Mouse (Mus musculus): Measurements from ENCODE around the gene Gpr179. TPM values are rescaled to one million over a fixed set of nuclear protein-coding genes. Genes with fewer than 3 reads are reported as not detected.

Gene Gpr179
- polyA plus RNA-seq, 1 experiment from 2014 or later: 0.07 TPM

GRCm38 (mm10) chr11:97350035-97350434 is 1.8 kb downstream of the Gpr179 start:
- Histone ChIP-seq H3K4me1 (peaks cover 28% of the 10 kb centered on the region), H3K4me3 (no peak overlapping the region), H3K27ac (replicated peaks) (peak overlapping the region; percentile 59), H3K36me3 (replicated peaks) (no peaks in the 10 kb centered on the region), H3K27me3 (replicated peaks; ENCODE audit: low read depth, poor library complexity, severe bottlenecking) (0 out of 2 replicates have a peak, but pooled peaks cover 7% of the 10 kb centered on the region), H3K9me3 (no peaks in the 10 kb centered on the region)
- peak; percentile 35 for DNase-seq (ENCODE audit: low spot score)
- WGBS: 24% methylated on average over 2 of the region's 2 CpGs

GRCm38 (mm10) chr11:97347291-97347690 is 4.6 kb downstream of the Gpr179 start:
- no peak overlapping the region for H3K27ac ChIP-seq (replicated peaks)
- 86% methylated on average over 9 of the region's 9 CpGs for WGBS
- no peaks in the 10 kb centered on the region for H3K9me3 ChIP-seq
- no peak overlapping the region for H3K4me3 ChIP-seq
- no peak for DNase-seq (ENCODE audit: low spot score)
- H3K36me3 ChIP-seq (replicated peaks): no peaks in the 10 kb centered on the region
- peaks cover 16% of the 10 kb centered on the region; the same call in 1 of the 2 replicates for H3K27me3 ChIP-seq (replicated peaks; ENCODE audit: low read depth, poor library complexity, severe bottlenecking)
- H3K4me1 ChIP-seq: peaks cover 39% of the 10 kb centered on the region

GRCm38 (mm10) chr11:97346383-97346782 is 5.5 kb downstream of the Gpr179 start:
- Histone ChIP-seq H3K36me3 (replicated peaks) (no peaks in the 10 kb centered on the region), H3K4me3 (no peak overlapping the region), H3K9me3 (no peaks in the 10 kb centered on the region), H3K27ac (replicated peaks) (no peak overlapping the region), H3K4me1 (peaks cover 31% of the 10 kb centered on the region), H3K27me3 (replicated peaks; ENCODE audit: low read depth, poor library complexity, severe bottlenecking) (peaks cover 17% of the 10 kb centered on the region; the same call in 1 of the 2 replicates)
- no peak for DNase-seq (ENCODE audit: low spot score)
- 86% methylated on average over 9 of the region's 9 CpGs for WGBS

GRCm38 (mm10) chr11:97345446-97345845 is 6.4 kb downstream of the Gpr179 start:
- no peak for DNase-seq (ENCODE audit: low spot score)
- Histone ChIP-seq H3K27ac (replicated peaks) (no peak overlapping the region), H3K4me1 (peaks cover 24% of the 10 kb centered on the region), H3K36me3 (replicated peaks) (no peaks in the 10 kb centered on the region), H3K4me3 (no peak overlapping the region), H3K9me3 (no peaks in the 10 kb centered on the region), H3K27me3 (replicated peaks; ENCODE audit: low read depth, poor library complexity, severe bottlenecking) (peaks cover 17% of the 10 kb centered on the region; the same call in 1 of the 2 replicates)
- WGBS: 83% methylated on average over 10 of the region's 10 CpGs

GRCm38 (mm10) chr11:97343619-97344018 is 8.3 kb downstream of the Gpr179 start:
- no peaks in the 10 kb centered on the region for H3K36me3 ChIP-seq (replicated peaks)
- H3K4me1 ChIP-seq: peaks cover 18% of the 10 kb centered on the region
- H3K27ac ChIP-seq (replicated peaks): no peak overlapping the region
- no peaks in the 10 kb centered on the region for H3K9me3 ChIP-seq
- peaks cover 28% of the 10 kb centered on the region for H3K27me3 ChIP-seq (replicated peaks; ENCODE audit: low read depth, poor library complexity, severe bottlenecking)
- WGBS: 24% methylated on average over 17 of the region's 17 CpGs
- DNase-seq (ENCODE audit: low spot score): peak; percentile 32
- H3K4me3 ChIP-seq: 0 out of 2 replicates have a peak overlapping the region, but pooled peaks have one; percentile 28

GRCm38 (mm10) chr11:97343175-97343574 is 8.7 kb downstream of the Gpr179 start:
- no peak overlapping the region for H3K27ac ChIP-seq (replicated peaks)
- WGBS: 34% methylated on average over 8 of the region's 8 CpGs
- peaks cover 33% of the 10 kb centered on the region for H3K27me3 ChIP-seq (replicated peaks; ENCODE audit: low read depth, poor library complexity, severe bottlenecking)
- DNase-seq (ENCODE audit: low spot score): no peak
- H3K36me3 ChIP-seq (replicated peaks): no peaks in the 10 kb centered on the region
- 0 out of 2 replicates have a peak overlapping the region, but pooled peaks have one; percentile 28 for H3K4me3 ChIP-seq
- H3K9me3 ChIP-seq: no peaks in the 10 kb centered on the region
- peaks cover 23% of the 10 kb centered on the region for H3K4me1 ChIP-seq

GRCm38 (mm10) chr11:97338977-97339315 is 12.9 kb downstream of the Gpr179 start:
- Histone ChIP-seq H3K4me1 (peaks cover 56% of the 10 kb centered on the region), H3K36me3 (replicated peaks) (no peaks in the 10 kb centered on the region), H3K9me3 (no peaks in the 10 kb centered on the region), H3K27ac (replicated peaks) (peak overlapping the region; percentile 19; the same call in 1 of the 2 replicates), H3K4me3 (no peak overlapping the region), H3K27me3 (replicated peaks; ENCODE audit: low read depth, poor library complexity, severe bottlenecking) (peaks cover 51% of the 10 kb centered on the region)
- DNase-seq (ENCODE audit: low spot score): no peak
- 44% methylated on average over 17 of the region's 17 CpGs for WGBS

GRCm38 (mm10) chr11:97338302-97338976 is 13.4 kb downstream of the Gpr179 start:
- no peak for DNase-seq (ENCODE audit: low spot score)
- WGBS: 57% methylated on average over 21 of the region's 21 CpGs
- Histone ChIP-seq H3K36me3 (replicated peaks) (no peaks in the 10 kb centered on the region), H3K27ac (replicated peaks) (peak overlapping the region; percentile 19; the same call in 1 of the 2 replicates), H3K27me3 (replicated peaks; ENCODE audit: low read depth, poor library complexity, severe bottlenecking) (peaks cover 51% of the 10 kb centered on the region), H3K4me3 (peak overlapping the region; percentile 2; the same call in 1 of the 2 replicates), H3K9me3 (no peaks in the 10 kb centered on the region), H3K4me1 (peaks cover 54% of the 10 kb centered on the region)

GRCm38 (mm10) chr11:97337363-97337762 is 14.5 kb downstream of the Gpr179 start:
- Histone ChIP-seq H3K36me3 (replicated peaks) (no peaks in the 10 kb centered on the region), H3K4me3 (no peak overlapping the region), H3K9me3 (no peaks in the 10 kb centered on the region), H3K27me3 (replicated peaks; ENCODE audit: low read depth, poor library complexity, severe bottlenecking) (peaks cover 43% of the 10 kb centered on the region), H3K4me1 (peaks cover 57% of the 10 kb centered on the region), H3K27ac (replicated peaks) (no peak overlapping the region)
- WGBS: 82% methylated on average over 12 of the region's 12 CpGs
- DNase-seq (ENCODE audit: low spot score): no peak

- DNase-seq (ENCODE audit: low spot score): no peak
- H3K4me3 ChIP-seq: no peak overlapping the region
- H3K4me1 ChIP-seq: peaks cover 57% of the 10 kb centered on the region
- peaks cover 3% of the 10 kb centered on the region; the same call in 1 of the 2 replicates for H3K36me3 ChIP-seq (replicated peaks)
- H3K27me3 ChIP-seq (replicated peaks; ENCODE audit: low read depth, poor library complexity, severe bottlenecking): peaks cover 42% of the 10 kb centered on the region
- WGBS: 72% methylated on average over 14 of the region's 14 CpGs
- H3K27ac ChIP-seq (replicated peaks): 0 out of 2 replicates have a peak overlapping the region, but pooled peaks have one; percentile 11
- no peaks in the 10 kb centered on the region for H3K9me3 ChIP-seq
Observed at GRCm38 (mm10) chr11:97336751-97337345, 15.0 kb downstream of the Gpr179 start.

GRCm38 (mm10) chr11:97336238-97336637 is 15.6 kb downstream of the Gpr179 start:
- DNase-seq (ENCODE audit: low spot score): no peak
- Histone ChIP-seq H3K9me3 (no peaks in the 10 kb centered on the region), H3K4me1 (peaks cover 57% of the 10 kb centered on the region), H3K36me3 (replicated peaks) (peaks cover 6% of the 10 kb centered on the region; the same call in 1 of the 2 replicates), H3K27ac (replicated peaks) (0 out of 2 replicates have a peak overlapping the region, but pooled peaks have one; percentile 11), H3K4me3 (peak overlapping the region; percentile 6; the same call in 1 of the 2 replicates), H3K27me3 (replicated peaks; ENCODE audit: low read depth, poor library complexity, severe bottlenecking) (peaks cover 42% of the 10 kb centered on the region)
- 51% methylated on average over 6 of the region's 6 CpGs for WGBS

- 81% methylated on average over 9 of the region's 9 CpGs for WGBS
Observed at GRCm38 (mm10) chr11:97334400-97334799, 17.5 kb downstream of the Gpr179 start.

GRCm38 (mm10) chr11:97333896-97334295 is 18.0 kb downstream of the Gpr179 start:
- Histone ChIP-seq H3K9me3 (no peaks in the 10 kb centered on the region), H3K27ac (replicated peaks) (no peak overlapping the region), H3K4me3 (no peak overlapping the region), H3K4me1 (peaks cover 55% of the 10 kb centered on the region), H3K36me3 (replicated peaks) (peaks cover 24% of the 10 kb centered on the region), H3K27me3 (replicated peaks; ENCODE audit: low read depth, poor library complexity, severe bottlenecking) (peaks cover 33% of the 10 kb centered on the region)
- no peak for DNase-seq (ENCODE audit: low spot score)
- 62% methylated on average over 1 of the region's 1 CpGs for WGBS

More at GRCm38 (mm10) chr11:97334400-97334799, 17.5 kb downstream of the Gpr179 start:
- Histone ChIP-seq H3K27ac (replicated peaks) (no peak overlapping the region), H3K9me3 (no peaks in the 10 kb centered on the region), H3K4me1 (peaks cover 57% of the 10 kb centered on the region), H3K4me3 (no peak overlapping the region), H3K27me3 (replicated peaks; ENCODE audit: low read depth, poor library complexity, severe bottlenecking) (peaks cover 36% of the 10 kb centered on the region), H3K36me3 (replicated peaks) (peaks cover 19% of the 10 kb centered on the region)
- DNase-seq (ENCODE audit: low spot score): no peak
